Mouse (Mus musculus): Measurements from ENCODE around the gene Gramd4. TPM values are rescaled to one million over a fixed set of nuclear protein-coding genes. Genes with fewer than 3 reads are reported as not detected.

The Gramd4 gene
- total and polyA plus RNA-seq, 3 experiments: 23.2 to 56.8 (median 33.4) TPM

DNA sequence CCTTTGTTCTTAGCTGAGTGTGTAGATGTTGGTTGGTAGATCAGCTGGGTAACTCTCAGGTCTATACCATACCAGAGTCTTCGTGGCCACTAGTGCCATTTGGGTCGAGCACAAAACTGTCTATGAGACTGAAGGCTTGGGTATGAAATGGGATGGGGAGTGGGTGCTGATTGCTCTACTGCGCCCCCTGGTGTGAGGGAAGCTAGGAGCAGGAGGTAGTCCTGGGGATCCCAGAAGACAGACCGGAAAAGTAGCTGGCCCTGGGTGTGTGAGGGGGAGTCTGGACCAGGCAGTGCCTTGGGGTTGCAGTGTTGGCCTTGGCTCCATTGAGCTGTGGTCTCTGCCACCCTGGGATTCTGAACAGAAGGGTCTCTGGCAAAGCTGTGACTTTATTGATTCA, 80.1 kb downstream of the Gramd4 start:
- H3K36me3 ChIP-seq (replicated peaks): peaks cover 62% of the 10 kb centered on the region
- ATAC-seq (ENCODE audit: extremely low read depth, insufficient number of reproducible peaks, low FRiP score, poor library complexity, severe bottlenecking) (no peak), DNase-seq (ENCODE audit: low spot score) (peak; percentile 68)
- H3K4me3 ChIP-seq (ENCODE audit: low read depth, low read length): no peak overlapping the region
- H3K4me1 ChIP-seq (ENCODE audit: insufficient read depth, low read depth, low read length): peaks cover 39% of the 10 kb centered on the region
- TF ChIP-seq CTCF (IDR thresholded peaks at IDR 0.05; ENCODE audit: low read depth, low read length) (peak; percentile 73), GATA1 (IDR thresholded peaks at IDR 0.05; ENCODE audit: borderline replicate concordance, low read length) (no peak), POLR2AphosphoS5 (IDR thresholded peaks at IDR 0.05; ENCODE audit: insufficient replicate concordance, low read depth, low read length) (no peak)
- peaks cover 10% of the 10 kb centered on the region for H3K27me3 ChIP-seq (ENCODE audit: insufficient read depth, low read length)
- H3K9me3 ChIP-seq (replicated peaks): no peaks in the 10 kb centered on the region

- H3K4me1 ChIP-seq (ENCODE audit: insufficient read depth, low read depth, low read length): peaks cover 12% of the 10 kb centered on the region
- no peaks in the 10 kb centered on the region for H3K9me3 ChIP-seq (replicated peaks)
- no peak overlapping the region for H3K4me3 ChIP-seq (ENCODE audit: low read depth, low read length)
- peaks cover 27% of the 10 kb centered on the region for H3K27me3 ChIP-seq (ENCODE audit: insufficient read depth, low read length)
- peaks cover 36% of the 10 kb centered on the region for H3K36me3 ChIP-seq (replicated peaks)
- DNase-seq (ENCODE audit: low spot score) (no peak), ATAC-seq (ENCODE audit: extremely low read depth, insufficient number of reproducible peaks, low FRiP score, poor library complexity, severe bottlenecking) (no peak)
- no peak for TF ChIP-seq POLR2AphosphoS5 (IDR thresholded peaks at IDR 0.05; ENCODE audit: insufficient replicate concordance, low read depth, low read length)
- peak; percentile 76 for TF ChIP-seq CTCF (IDR thresholded peaks at IDR 0.05; ENCODE audit: low read depth, low read length)
These were observed 82.8 kb downstream of the Gramd4 start for GRCm38 (mm10) chr15:86140323-86140722.

- Histone ChIP-seq H3K36me3 (replicated peaks) (peaks cover 3% of the 10 kb centered on the region), H3K4me3 (ENCODE audit: low read depth, low read length) (no peak overlapping the region), H3K27me3 (ENCODE audit: insufficient read depth, low read length) (peaks cover 53% of the 10 kb centered on the region), H3K9me3 (replicated peaks) (no peaks in the 10 kb centered on the region), H3K4me1 (ENCODE audit: insufficient read depth, low read depth, low read length) (no peaks in the 10 kb centered on the region)
- no peak for ATAC-seq (ENCODE audit: extremely low read depth, insufficient number of reproducible peaks, low FRiP score, poor library complexity, severe bottlenecking)
- TF ChIP-seq GATA1 (IDR thresholded peaks at IDR 0.05; ENCODE audit: borderline replicate concordance, low read length): no peak
- TF ChIP-seq GATA2 (IDR thresholded peaks at IDR 0.05; ENCODE audit: borderline replicate concordance, low read depth, low read length): no peak
- DNase-seq (ENCODE audit: low spot score): no peak
These were observed 87.1 kb downstream of the Gramd4 start for GRCm38 (mm10) chr15:86144577-86144976.

DNA sequence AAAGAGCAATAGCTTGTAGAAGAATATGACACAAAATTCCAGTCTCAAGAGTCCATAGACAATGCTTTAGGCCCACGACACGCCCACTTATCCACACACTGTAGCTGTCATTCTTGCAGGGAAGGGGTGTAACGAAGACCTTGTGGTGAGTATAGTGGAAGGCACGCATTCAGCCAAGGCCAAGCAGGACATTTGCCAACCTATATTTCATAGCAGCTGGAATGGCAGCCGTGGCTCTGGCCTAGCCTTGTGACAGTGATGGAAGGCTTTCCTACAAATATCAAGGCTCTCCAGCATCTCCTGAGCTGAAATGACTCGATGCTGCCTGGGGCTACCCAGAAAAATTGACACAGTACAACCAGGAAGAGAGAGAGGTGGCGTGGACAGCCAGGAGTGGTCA, 87.6 kb downstream of the Gramd4 start:
- H3K36me3 ChIP-seq (replicated peaks): no peaks in the 10 kb centered on the region
- no peaks in the 10 kb centered on the region for H3K4me1 ChIP-seq (ENCODE audit: insufficient read depth, low read depth, low read length)
- DNase-seq (ENCODE audit: low spot score) (no peak), ATAC-seq (ENCODE audit: extremely low read depth, insufficient number of reproducible peaks, low FRiP score, poor library complexity, severe bottlenecking) (no peak)
- no peaks in the 10 kb centered on the region for H3K9me3 ChIP-seq (replicated peaks)
- peaks cover 53% of the 10 kb centered on the region for H3K27me3 ChIP-seq (ENCODE audit: insufficient read depth, low read length)
- no peak overlapping the region for H3K4me3 ChIP-seq (ENCODE audit: low read depth, low read length)
- TF ChIP-seq POLR2AphosphoS5 (IDR thresholded peaks at IDR 0.05; ENCODE audit: insufficient replicate concordance, low read depth, low read length) (no peak), CTCF (IDR thresholded peaks at IDR 0.05; ENCODE audit: low read depth, low read length) (no peak), GATA1 (IDR thresholded peaks at IDR 0.05; ENCODE audit: borderline replicate concordance, low read length) (no peak), TAL1 (conservative IDR thresholded peaks at IDR 0.05; ENCODE audit: low read depth, low read length) (no peak), GATA2 (IDR thresholded peaks at IDR 0.05; ENCODE audit: borderline replicate concordance, low read depth, low read length) (no peak)

GRCm38 (mm10) chr15:86146922-86147321, 89.4 kb downstream of the Gramd4 start:
- H3K9me3 ChIP-seq (replicated peaks): no peaks in the 10 kb centered on the region
- peaks cover 48% of the 10 kb centered on the region for H3K27me3 ChIP-seq (ENCODE audit: insufficient read depth, low read length)
- TF ChIP-seq TAL1 (conservative IDR thresholded peaks at IDR 0.05; ENCODE audit: low read depth, low read length) (no peak), GATA2 (IDR thresholded peaks at IDR 0.05; ENCODE audit: borderline replicate concordance, low read depth, low read length) (no peak), GATA1 (IDR thresholded peaks at IDR 0.05; ENCODE audit: borderline replicate concordance, low read length) (no peak), CTCF (IDR thresholded peaks at IDR 0.05; ENCODE audit: low read depth, low read length) (no peak), POLR2AphosphoS5 (IDR thresholded peaks at IDR 0.05; ENCODE audit: insufficient replicate concordance, low read depth, low read length) (no peak)
- no peak for ATAC-seq (ENCODE audit: extremely low read depth, insufficient number of reproducible peaks, low FRiP score, poor library complexity, severe bottlenecking)
- no peaks in the 10 kb centered on the region for H3K36me3 ChIP-seq (replicated peaks)
- no peak overlapping the region for H3K4me3 ChIP-seq (ENCODE audit: low read depth, low read length)
- DNase-seq (ENCODE audit: low spot score): no peak
- no peaks in the 10 kb centered on the region; the same call in 1 of the 2 replicates for H3K4me1 ChIP-seq (ENCODE audit: insufficient read depth, low read depth, low read length)

DNA sequence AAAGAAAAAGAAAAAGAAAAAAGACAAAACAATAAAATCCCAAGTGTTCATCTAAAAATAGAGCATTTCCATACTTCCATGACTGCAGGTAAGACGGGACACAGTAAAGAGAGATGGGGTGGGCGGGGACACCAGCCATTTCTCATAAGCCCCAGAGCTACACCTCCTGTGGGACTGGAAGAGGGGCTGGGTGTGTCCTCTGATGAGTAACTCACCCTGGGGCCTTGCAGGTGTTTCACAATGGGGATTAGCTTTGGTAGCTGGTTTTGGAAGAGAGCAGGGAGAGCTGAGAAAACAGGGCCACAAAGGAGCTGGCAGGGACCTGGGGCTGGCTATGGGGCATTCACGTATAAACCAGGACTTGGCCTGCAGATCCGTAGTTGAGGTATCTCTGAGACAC, 93.1 kb downstream of the Gramd4 start:
- ATAC-seq (ENCODE audit: extremely low read depth, insufficient number of reproducible peaks, low FRiP score, poor library complexity, severe bottlenecking) (no peak), DNase-seq (ENCODE audit: low spot score) (no peak)
- no peak for TF ChIP-seq TAL1 (conservative IDR thresholded peaks at IDR 0.05; ENCODE audit: low read depth, low read length)
- no peak for TF ChIP-seq POLR2AphosphoS5 (IDR thresholded peaks at IDR 0.05; ENCODE audit: insufficient replicate concordance, low read depth, low read length)
- no peak for TF ChIP-seq GATA2 (IDR thresholded peaks at IDR 0.05; ENCODE audit: borderline replicate concordance, low read depth, low read length)
- TF ChIP-seq CTCF (IDR thresholded peaks at IDR 0.05; ENCODE audit: low read depth, low read length): no peak
- TF ChIP-seq GATA1 (IDR thresholded peaks at IDR 0.05; ENCODE audit: borderline replicate concordance, low read length): no peak
- H3K27me3 ChIP-seq (ENCODE audit: insufficient read depth, low read length): peaks cover 33% of the 10 kb centered on the region
- peaks cover 3% of the 10 kb centered on the region; the same call in 1 of the 2 replicates for H3K9me3 ChIP-seq (replicated peaks)
- no peak overlapping the region for H3K4me3 ChIP-seq (ENCODE audit: low read depth, low read length)
- H3K36me3 ChIP-seq (replicated peaks): no peaks in the 10 kb centered on the region
- H3K4me1 ChIP-seq (ENCODE audit: insufficient read depth, low read depth, low read length): no peaks in the 10 kb centered on the region; the same call in 1 of the 2 replicates

GRCm38 (mm10) chr15:86153481-86153960, 96.0 kb downstream of the Gramd4 start:
- DNase-seq (ENCODE audit: low spot score) (no peak), ATAC-seq (ENCODE audit: extremely low read depth, insufficient number of reproducible peaks, low FRiP score, poor library complexity, severe bottlenecking) (no peak)
- H3K4me1 ChIP-seq (ENCODE audit: insufficient read depth, low read depth, low read length): peaks cover 3% of the 10 kb centered on the region; the same call in 1 of the 2 replicates
- TF ChIP-seq CTCF (IDR thresholded peaks at IDR 0.05; ENCODE audit: low read depth, low read length) (no peak), POLR2AphosphoS5 (IDR thresholded peaks at IDR 0.05; ENCODE audit: insufficient replicate concordance, low read depth, low read length) (no peak), GATA1 (IDR thresholded peaks at IDR 0.05; ENCODE audit: borderline replicate concordance, low read length) (no peak), GATA2 (IDR thresholded peaks at IDR 0.05; ENCODE audit: borderline replicate concordance, low read depth, low read length) (no peak), TAL1 (conservative IDR thresholded peaks at IDR 0.05; ENCODE audit: low read depth, low read length) (no peak)
- peaks cover 3% of the 10 kb centered on the region; the same call in 1 of the 2 replicates for H3K9me3 ChIP-seq (replicated peaks)
- no peak overlapping the region for H3K4me3 ChIP-seq (ENCODE audit: low read depth, low read length)
- peaks cover 11% of the 10 kb centered on the region for H3K27me3 ChIP-seq (ENCODE audit: insufficient read depth, low read length)
- no peaks in the 10 kb centered on the region for H3K36me3 ChIP-seq (replicated peaks)

All from G1E (cell line).